Mouse (Mus musculus) intestine, embryonic 16.5 days (tissue): ENCODE data around the gene Nfatc2. TPM values are rescaled to one million over a fixed set of nuclear protein-coding genes. Genes with fewer than 3 reads are reported as not detected.

ENCODE experiments used
- ATAC-seq: fragments of 200-750 bp; cut with Nextera tagmentation; 2 replicates; pipeline ENCODE4 v1.8.0; 2017; ENCODE audit warnings: moderate TSS enrichment, moderate library complexity
- H3K27ac ChIP-seq: fragments of 300-500 bp; sonication (generic); 2 replicates; pipeline ENCODE4 v1.5.1; 2014; ENCODE audit warnings: mild to moderate bottlenecking, low read length
- H3K27me3 ChIP-seq: fragments of 300-500 bp; sonication (generic); replicated peaks from 2 replicates; pipeline ENCODE4 v1.6.1; 2014; ENCODE audit warnings: low read length, control low read depth, mixed read lengths; ENCODE audit not compliant: control insufficient read depth, insufficient read depth
- H3K36me3 ChIP-seq: fragments of 300-500 bp; sonication (generic); 2 replicates; pipeline ENCODE4 v1.6.1; 2014; ENCODE audit warnings: low read length, control low read depth; ENCODE audit not compliant: control insufficient read depth, insufficient read depth
- H3K4me1 ChIP-seq: fragments of 300-500 bp; sonication (generic); 2 replicates; pipeline ENCODE4 v1.6.1; 2014; ENCODE audit warnings: low read length, control low read depth, mixed read lengths; ENCODE audit not compliant: control insufficient read depth, insufficient read depth
- H3K4me2 ChIP-seq: fragments of 300-500 bp; sonication (generic); 2 replicates; pipeline ENCODE4 v1.6.1; 2014; ENCODE audit warnings: low read depth, low read length, control low read depth
- H3K4me3 ChIP-seq: fragments of 300-500 bp; sonication (generic); 2 replicates; pipeline ENCODE4 v1.5.1; 2014; ENCODE audit warnings: mild to moderate bottlenecking, low read length
- H3K9ac ChIP-seq: fragments of 300-500 bp; sonication (generic); 2 replicates; pipeline ENCODE4 v1.6.1; 2014; ENCODE audit warnings: low read depth, low read length
- H3K9me3 ChIP-seq: fragments of 300-500 bp; sonication (generic); 2 replicates; pipeline ENCODE4 v1.6.1; 2016; ENCODE audit warnings: low read length, control low read depth; ENCODE audit not compliant: control insufficient read depth
- WGBS: fragments of 180-500 bp; shearing (Covaris S2); extraction: QIAGEN DNeasy Blood & Tissue Kit; methylation state at CpG from one replicate; pipeline ENCODE4 v1.1.7; 2014; 5-methylcytosine and 5-hydroxymethylcytosine counted together
- polyA plus RNA-seq: library from polyadenylated mRNA; unstranded; fragments of >200 nt; fragmentation: Nextera tagmentation; extraction: Ambion mirVana; gene quantifications from 2 replicates; pipeline ENCODE4 v1.2.1, GENCODE M21; 2015

Gene Nfatc2
- polyA plus RNA-seq, 1 experiment from 2014 or later, result 1.6 TPM

DNA sequence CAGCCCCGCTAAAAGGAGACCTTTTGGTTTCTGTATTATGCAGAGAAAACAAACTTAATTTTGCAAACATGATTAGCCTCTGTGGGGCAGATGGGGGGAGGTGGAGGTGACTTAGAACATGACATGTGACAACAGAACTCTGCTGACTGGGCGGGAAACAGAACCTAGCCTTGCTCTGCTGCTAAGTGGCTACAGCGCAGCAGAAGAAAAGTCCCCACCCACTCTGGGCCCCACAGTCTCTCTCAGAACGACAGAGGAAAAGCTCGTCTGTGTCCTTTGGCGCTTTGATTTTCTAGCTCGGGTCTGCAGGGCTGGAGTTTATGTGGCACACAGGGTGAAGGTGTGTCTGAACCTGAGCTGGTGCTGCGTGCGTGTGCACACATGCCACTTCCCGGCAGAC lies 26.5 kb downstream of the Nfatc2 start:
- peak overlapping the region; percentile 26 for H3K27ac ChIP-seq
- no peaks in the 10 kb centered on the region for H3K27me3 ChIP-seq
- no peak overlapping the region for H3K4me2 ChIP-seq
- ATAC-seq, result peak; percentile 54
- H3K9me3 ChIP-seq, result no peaks in the 10 kb centered on the region
- no peaks in the 10 kb centered on the region for H3K36me3 ChIP-seq
- H3K4me1 ChIP-seq, result peaks cover 30% of the 10 kb centered on the region
- peak overlapping the region; percentile 32; the same call in 1 of the 2 replicates for H3K9ac ChIP-seq
- 32% methylated on average over 10 of the region's 10 CpGs for WGBS
- no peak overlapping the region for H3K4me3 ChIP-seq

- Histone ChIP-seq H3K4me1 (peaks cover 28% of the 10 kb centered on the region), H3K36me3 (no peaks in the 10 kb centered on the region), H3K4me2 (no peak overlapping the region), H3K9me3 (no peaks in the 10 kb centered on the region), H3K4me3 (no peak overlapping the region), H3K27ac (no peak overlapping the region), H3K27me3 (no peaks in the 10 kb centered on the region), H3K9ac (no peak overlapping the region)
- no peak for ATAC-seq
- WGBS, result 78% methylated on average over 3 of the region's 3 CpGs
These were observed 27.6 kb downstream of the Nfatc2 start for GRCm38 (mm10) chr2:168573866-168574265.

DNA sequence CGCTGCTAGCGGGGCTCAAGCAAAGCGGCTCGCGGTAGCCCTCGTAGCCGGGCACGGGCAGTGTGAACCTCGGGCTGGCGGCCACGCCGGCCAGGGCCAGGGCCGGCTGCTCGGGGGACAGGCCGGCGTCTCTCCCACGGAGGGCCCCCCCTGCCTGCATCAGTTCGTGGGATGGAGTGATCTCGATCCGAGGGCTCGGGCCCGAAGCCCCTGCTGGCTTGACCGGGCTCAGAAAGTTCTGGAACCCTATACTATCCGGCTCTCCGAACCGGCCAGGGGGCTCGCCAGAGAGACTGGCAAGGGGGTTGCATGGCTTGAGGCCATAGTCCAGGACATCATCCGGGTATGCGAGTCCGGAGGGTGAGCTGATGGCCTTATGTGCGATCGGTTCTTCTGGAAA lies 30.2 kb downstream of the Nfatc2 start:
- no peak for ATAC-seq
- Histone ChIP-seq H3K4me2 (no peak overlapping the region), H3K27ac (no peak overlapping the region), H3K4me1 (peaks cover 12% of the 10 kb centered on the region), H3K27me3 (no peaks in the 10 kb centered on the region), H3K9me3 (no peaks in the 10 kb centered on the region), H3K9ac (no peak overlapping the region), H3K4me3 (no peak overlapping the region), H3K36me3 (0 out of 2 replicates have a peak, but pooled peaks cover 2% of the 10 kb centered on the region)
- 94% methylated on average over 32 of the region's 32 CpGs for WGBS

DNA sequence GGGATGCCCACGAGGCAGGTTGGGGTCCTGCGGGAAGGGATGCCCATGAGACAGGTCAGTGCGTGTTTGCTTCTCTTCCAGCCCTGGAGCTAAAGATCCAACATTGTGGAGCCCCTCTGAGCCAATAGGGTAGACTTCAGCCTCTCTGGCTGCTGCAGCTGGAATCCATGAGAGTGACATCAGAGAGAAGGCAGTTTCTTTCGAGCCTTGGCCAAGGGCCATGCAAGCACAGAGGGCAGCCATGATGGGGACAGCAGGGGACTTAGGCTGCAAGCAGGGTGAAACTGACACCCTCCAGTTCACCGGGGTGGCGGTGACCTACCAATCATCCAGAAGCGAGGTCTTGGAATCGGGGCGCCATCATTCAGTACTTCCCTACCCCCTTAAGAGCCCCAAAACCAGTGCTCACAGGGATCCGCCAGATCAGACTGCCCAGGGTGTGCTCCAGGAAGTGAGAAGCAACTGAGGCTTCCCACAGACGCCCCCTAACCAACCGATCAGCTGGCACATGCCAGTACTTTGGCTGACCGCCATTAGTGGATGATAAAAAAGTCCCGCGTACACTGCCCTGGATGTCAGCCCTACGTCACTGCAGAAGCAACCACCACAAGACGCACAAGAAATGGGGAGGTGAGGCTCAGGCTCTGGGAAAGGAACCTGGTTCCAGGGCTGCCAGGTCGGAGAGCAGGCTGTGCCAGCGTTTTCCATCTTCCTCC lies 35.8 kb downstream of the Nfatc2 start:
- Histone ChIP-seq H3K4me3 (no peak overlapping the region), H3K27me3 (no peaks in the 10 kb centered on the region), H3K4me2 (no peak overlapping the region), H3K9ac (no peak overlapping the region), H3K36me3 (0 out of 2 replicates have a peak, but pooled peaks cover 2% of the 10 kb centered on the region), H3K9me3 (no peaks in the 10 kb centered on the region), H3K4me1 (peaks cover 11% of the 10 kb centered on the region; the same call in 1 of the 2 replicates), H3K27ac (no peak overlapping the region)
- WGBS, result 82% methylated on average over 19 of the region's 19 CpGs
- no peak for ATAC-seq

- H3K27me3 ChIP-seq, result no peaks in the 10 kb centered on the region
- H3K9ac ChIP-seq, result no peak overlapping the region
- H3K4me3 ChIP-seq, result no peak overlapping the region
- no peak overlapping the region for H3K27ac ChIP-seq
- H3K4me2 ChIP-seq, result 0 out of 2 replicates have a peak overlapping the region, but pooled peaks have one; percentile 3
- no peak for ATAC-seq
- 34% methylated on average over 12 of the region's 12 CpGs for WGBS
- H3K36me3 ChIP-seq, result 0 out of 2 replicates have a peak, but pooled peaks cover 2% of the 10 kb centered on the region
- H3K9me3 ChIP-seq, result no peaks in the 10 kb centered on the region
- peaks cover 11% of the 10 kb centered on the region; the same call in 1 of the 2 replicates for H3K4me1 ChIP-seq
These were observed 38.3 kb downstream of the Nfatc2 start for GRCm38 (mm10) chr2:168563184-168563583.

- Histone ChIP-seq H3K9ac (no peak overlapping the region), H3K27ac (no peak overlapping the region), H3K4me2 (no peak overlapping the region), H3K4me1 (peaks cover 23% of the 10 kb centered on the region), H3K9me3 (no peaks in the 10 kb centered on the region), H3K36me3 (no peaks in the 10 kb centered on the region), H3K27me3 (no peaks in the 10 kb centered on the region), H3K4me3 (no peak overlapping the region)
- no peak for ATAC-seq
- 53% methylated on average over 8 of the region's 8 CpGs for WGBS
These were observed 44.4 kb downstream of the Nfatc2 start for GRCm38 (mm10) chr2:168557035-168557434.

DNA sequence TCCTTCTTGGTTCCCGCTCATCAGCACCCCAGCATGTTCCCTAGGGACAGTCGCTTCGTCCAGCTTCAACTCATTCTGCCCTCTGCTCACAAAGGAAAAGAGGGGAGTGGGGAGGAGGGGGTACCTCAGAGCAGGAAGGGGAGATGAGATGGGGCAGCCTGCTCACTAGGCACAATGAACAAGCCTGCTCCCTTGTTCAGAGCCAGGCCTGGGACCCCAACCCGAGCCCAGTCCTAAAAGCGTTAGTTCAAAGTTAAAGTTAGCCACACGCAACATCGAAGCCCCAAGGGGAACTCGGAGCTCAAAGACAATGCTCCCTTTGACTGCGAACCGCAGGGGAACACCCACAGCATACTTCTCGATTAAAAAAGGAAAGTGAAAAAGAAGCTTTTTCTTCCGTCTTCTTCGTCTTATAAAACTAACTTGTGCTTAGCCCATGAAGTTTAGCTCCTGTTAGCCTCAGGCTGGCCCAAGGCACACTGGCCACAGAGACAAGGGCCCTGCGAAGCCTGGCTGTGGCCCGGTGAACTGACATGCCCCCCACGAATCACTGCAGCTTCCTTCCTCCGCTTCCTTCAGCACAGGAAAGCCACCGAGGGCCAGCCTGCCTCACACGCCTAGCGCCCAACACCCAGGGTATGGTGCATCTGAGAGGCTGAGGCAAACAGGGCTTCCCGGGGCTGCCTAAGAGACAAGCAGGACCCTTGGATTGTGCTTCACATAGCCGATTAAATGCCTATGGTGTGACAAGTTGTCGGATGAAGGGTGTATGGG lies 45.4 kb downstream of the Nfatc2 start:
- Histone ChIP-seq H3K4me3 (no peak overlapping the region), H3K27ac (no peak overlapping the region), H3K4me2 (no peak overlapping the region), H3K4me1 (peaks cover 27% of the 10 kb centered on the region), H3K9ac (no peak overlapping the region), H3K36me3 (no peaks in the 10 kb centered on the region), H3K27me3 (no peaks in the 10 kb centered on the region), H3K9me3 (no peaks in the 10 kb centered on the region)
- ATAC-seq, result no peak
- WGBS, result 65% methylated on average over 23 of the region's 23 CpGs

GRCm38 (mm10) chr2:168553541-168553961 lies 47.9 kb downstream of the Nfatc2 start:
- Histone ChIP-seq H3K27ac (no peak overlapping the region; the same call in 1 of the 2 replicates), H3K36me3 (no peaks in the 10 kb centered on the region), H3K27me3 (no peaks in the 10 kb centered on the region), H3K9ac (peak overlapping the region; percentile 48), H3K4me2 (0 out of 2 replicates have a peak overlapping the region, but pooled peaks have one; percentile 5), H3K4me3 (no peak overlapping the region), H3K4me1 (peaks cover 37% of the 10 kb centered on the region), H3K9me3 (no peaks in the 10 kb centered on the region)
- WGBS, result 22% methylated on average over 17 of the region's 18 CpGs
- ATAC-seq, result 0 out of 2 replicates have a peak, but pooled peaks have one; percentile 5

GRCm38 (mm10) chr2:168552405-168552804 lies 49.1 kb downstream of the Nfatc2 start:
- WGBS, result 30% methylated on average over 5 of the region's 5 CpGs
- peak; percentile 77 for ATAC-seq

More at GRCm38 (mm10) chr2:168552405-168552804, 49.1 kb downstream of the Nfatc2 start:
- Histone ChIP-seq H3K4me2 (peak overlapping the region; percentile 45; the same call in 1 of the 2 replicates), H3K4me1 (peaks cover 33% of the 10 kb centered on the region), H3K9ac (peak overlapping the region; percentile 46; the same call in 1 of the 2 replicates), H3K4me3 (no peak overlapping the region), H3K27me3 (no peaks in the 10 kb centered on the region), H3K27ac (peak overlapping the region; percentile 47; the same call in 1 of the 2 replicates), H3K36me3 (no peaks in the 10 kb centered on the region), H3K9me3 (no peaks in the 10 kb centered on the region)
